Mouse (Mus musculus): ENCODE results near the gene Ifi47. TPM values are rescaled to one million over a fixed set of nuclear protein-coding genes. Genes with fewer than 3 reads are reported as not detected.

Gene Ifi47
- polyA plus RNA-seq, 1 experiment: 45.3 TPM

GRCm38 (mm10) chr11:49141974-49142373, 65.6 kb downstream of the Ifi47 start, which contains the start of gene Olfr1395:
Olfr1395 (plus strand) TSS chr11:49142274.
- H3K36me3 ChIP-seq (ENCODE audit: control insufficient read depth, insufficient read depth, low read length): no peaks in the 10 kb centered on the region
- no peak for TF ChIP-seq POLR2A (IDR thresholded peaks at IDR 0.05; ENCODE audit: control insufficient read depth, extremely low read depth, insufficient read depth, low read length, poor library complexity)
- no peak for TF ChIP-seq CTCF (IDR thresholded peaks at IDR 0.05; ENCODE audit: borderline replicate concordance, control insufficient read depth, extremely low read depth, insufficient read depth, low read length, poor library complexity)
- H3K27ac ChIP-seq (ENCODE audit: control insufficient read depth, insufficient read depth, low read length): no peak within 1 kb of the TSS
- H3K4me1 ChIP-seq (replicated peaks; ENCODE audit: control insufficient read depth, insufficient read depth, low read length): no peaks in the 10 kb centered on the region
- no peaks in the 10 kb centered on the region for H3K27me3 ChIP-seq (ENCODE audit: control insufficient read depth, insufficient read depth, low read length)
- H3K4me3 ChIP-seq (ENCODE audit: control insufficient read depth, insufficient read depth, low read length): no peak within 1 kb of the TSS
- DNase-seq: no peak
- 94% methylated on average over 6 of the region's 6 CpGs for whole genome bisulfite sequencing

Other genes with a start within 250 kb of the Ifi47 start
- gene Gm12184, start 249.9 kb upstream of the Ifi47 start, polyA plus RNA-seq (2012; rRNA removed): 8.1 and 20.2 TPM in 2 replicates
- 17.7 and 20.0 TPM in 2 replicates for gene Irgm1, start 204.9 kb upstream of the Ifi47 start, polyA plus RNA-seq (2012; rRNA removed)
- gene Gm5431, start 174.4 kb upstream of the Ifi47 start, polyA plus RNA-seq (2012; rRNA removed): 0.34 and 0.47 TPM in 2 replicates
- gene Psme2b, start 130.4 kb upstream of the Ifi47 start, polyA plus RNA-seq (2012; rRNA removed): 11.4 and 11.5 TPM in 2 replicates
- gene Olfr56, start 97.7 kb upstream of the Ifi47 start, polyA plus RNA-seq (2012; rRNA removed): 0.46 and 0.75 TPM in 2 replicates
- 6.8 and 8.0 TPM in 2 replicates for gene 9930111J21Rik1, start 97.2 kb upstream of the Ifi47 start, polyA plus RNA-seq (2012; rRNA removed)
- 0.31 and 0.73 TPM in 2 replicates for gene Gm12185, start 84.4 kb upstream of the Ifi47 start, polyA plus RNA-seq (2012; rRNA removed)
- gene Tgtp1, start 82.4 kb upstream of the Ifi47 start, polyA plus RNA-seq (2012; rRNA removed): 8.2 and 10.6 TPM in 2 replicates
- 4.0 and 4.1 TPM in 2 replicates for gene 9930111J21Rik2, start 25.3 kb upstream of the Ifi47 start, polyA plus RNA-seq (2012; rRNA removed)
- gene Tgtp2, start 12.4 kb upstream of the Ifi47 start, polyA plus RNA-seq (2012; rRNA removed): 26.0 and 29.1 TPM in 2 replicates
- gene Olfr1396, start 38.3 kb downstream of the Ifi47 start, polyA plus RNA-seq (2012; rRNA removed): 0.19 TPM in 1 of 2 replicates, not detected in the other
- not detected in 2 replicates for gene Olfr1395, start 65.7 kb downstream of the Ifi47 start, polyA plus RNA-seq (2012; rRNA removed)
- not detected in 2 replicates for gene Olfr1394, start 77.8 kb downstream of the Ifi47 start, polyA plus RNA-seq (2012; rRNA removed)
- 2.6 and 3.0 TPM in 2 replicates for gene Btnl9, start 110.6 kb downstream of the Ifi47 start, polyA plus RNA-seq (2012; rRNA removed)
- 6.0 TPM in 2 replicates for gene Zfp62, start 126.7 kb downstream of the Ifi47 start, polyA plus RNA-seq (2012; rRNA removed)
- gene Mgat1, start 167.6 kb downstream of the Ifi47 start, polyA plus RNA-seq (2012; rRNA removed): 336 and 378 TPM in 2 replicates
- 0.40 and 0.41 TPM in 2 replicates for gene Olfr1393, start 201.7 kb downstream of the Ifi47 start, polyA plus RNA-seq (2012; rRNA removed)
- gene Olfr1392, start 208.7 kb downstream of the Ifi47 start, polyA plus RNA-seq (2012; rRNA removed): 0.13 and 0.15 TPM in 2 replicates
- not detected in 2 replicates for gene Olfr10, start 228.2 kb downstream of the Ifi47 start, polyA plus RNA-seq (2012; rRNA removed)
- gene Olfr1391, start 246.2 kb downstream of the Ifi47 start, polyA plus RNA-seq (2012; rRNA removed): not detected in 2 replicates